17 mouse cellular contexts compared by ENCODE assay signal in the genomic region with DNA sequence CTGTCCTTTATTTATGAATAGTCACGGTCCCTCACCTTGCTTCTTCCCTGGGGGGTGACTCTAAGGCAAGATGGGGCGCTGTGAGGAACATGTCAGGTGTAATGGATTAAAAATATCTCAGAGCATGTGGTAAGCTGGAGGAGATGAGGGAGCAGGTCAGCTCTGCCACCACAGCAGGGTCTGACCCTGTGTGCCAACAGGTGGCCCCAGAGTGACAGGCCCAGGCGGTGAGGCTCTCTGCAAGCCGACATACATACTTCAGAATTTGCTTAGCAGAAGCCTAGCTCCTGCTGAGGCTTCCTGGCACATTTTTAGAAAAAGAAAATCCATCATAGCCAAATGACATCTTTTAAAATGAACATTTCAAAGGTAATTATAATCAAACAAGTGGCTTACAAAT.
"Had no signal": no experiment of that assay in that cellular context is flagged by ENCODE, and none has a peak within 500 bp of the region (broad histone marks: within the 10 kb centered on the region; RNA-seq: fewer than 3 reads in every experiment).

No protein-coding gene starts in this region.

- H3K9ac ChIP-seq: liver, embryonic 14.5 days; lung, embryonic 14.5 days; midbrain, embryonic 12.5 days; neural tube, embryonic 12.5 days; stomach, embryonic 15.5 days had no signal

- DNase-seq: lung, adult 18-20 months; lung, embryonic 14.5 days; lung, postnatal 14 days; lung, postnatal 4 days; midbrain, embryonic 14.5 days; right cerebral cortex, postnatal 25 days; right cerebral cortex, postnatal 4 days; thymus, adult 2 months; thymus, postnatal 25 days; thymus, postnatal 4 days had no signal

- H3K4me1 ChIP-seq: midbrain, embryonic 10.5 days; neural tube, embryonic 12.5 days; stomach, embryonic 15.5 days had no signal

- H3K4me2 ChIP-seq: lung, embryonic 14.5 days; midbrain, embryonic 12.5 days; neural tube, embryonic 12.5 days; stomach, embryonic 15.5 days had no signal

- H3K4me3 ChIP-seq: midbrain, embryonic 10.5 days; midbrain, embryonic 12.5 days; neural tube, embryonic 12.5 days; stomach, embryonic 15.5 days had no signal

- H3K27me3 ChIP-seq: midbrain, embryonic 12.5 days; neural tube, embryonic 12.5 days; stomach, embryonic 15.5 days had no signal

- H3K27ac ChIP-seq: liver, embryonic 14.5 days; midbrain, embryonic 10.5 days; midbrain, embryonic 12.5 days; neural tube, embryonic 12.5 days; stomach, embryonic 15.5 days; stomach, postnatal 0 days had no signal

- ATAC-seq: midbrain, embryonic 16.5 days had no signal

- H3K9me3 ChIP-seq: midbrain, embryonic 10.5 days; midbrain, embryonic 12.5 days; neural tube, embryonic 12.5 days; stomach, embryonic 15.5 days had no signal
